Mouse (Mus musculus): Measurements from ENCODE around the gene Gm26558.

Gene Gm26558

GRCm38 (mm10) chr2:70648271-70648670 is 13.6 kb downstream of the Gm26558 start:
- DNase-seq (ENCODE audit: low read depth) = no peak

DNA sequence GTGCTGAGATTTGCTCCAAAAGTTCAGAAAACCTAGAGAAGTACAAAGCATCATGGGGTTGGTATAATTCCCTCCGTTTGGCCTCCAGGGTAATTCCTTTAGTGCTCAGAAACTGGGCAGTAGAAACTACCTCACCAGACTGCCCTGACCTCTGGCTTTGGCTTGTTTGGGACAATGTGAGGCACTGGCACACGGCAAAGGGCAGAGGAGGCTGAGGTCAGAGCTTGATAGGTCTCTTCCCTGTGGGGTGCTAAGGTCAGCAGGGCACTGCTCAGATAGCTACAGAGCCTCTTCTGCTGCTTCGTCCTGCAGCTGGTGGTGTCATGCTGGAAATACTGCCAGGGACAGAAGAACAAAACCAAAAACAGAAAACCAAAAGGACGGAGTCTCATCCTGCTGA is 14.2 kb downstream of the Gm26558 start:
- DNase-seq (ENCODE audit: low read depth) = no peak

GRCm38 (mm10) chr2:70645266-70645780 is 16.6 kb downstream of the Gm26558 start:
- DNase-seq (ENCODE audit: low read depth) = no peak

- DNase-seq (ENCODE audit: low read depth) = no peak
These were observed 18.8 kb downstream of the Gm26558 start for GRCm38 (mm10) chr2:70642971-70643565.

- no peak for DNase-seq (ENCODE audit: low read depth)
These were observed 20.9 kb downstream of the Gm26558 start for GRCm38 (mm10) chr2:70640968-70641367.

DNA sequence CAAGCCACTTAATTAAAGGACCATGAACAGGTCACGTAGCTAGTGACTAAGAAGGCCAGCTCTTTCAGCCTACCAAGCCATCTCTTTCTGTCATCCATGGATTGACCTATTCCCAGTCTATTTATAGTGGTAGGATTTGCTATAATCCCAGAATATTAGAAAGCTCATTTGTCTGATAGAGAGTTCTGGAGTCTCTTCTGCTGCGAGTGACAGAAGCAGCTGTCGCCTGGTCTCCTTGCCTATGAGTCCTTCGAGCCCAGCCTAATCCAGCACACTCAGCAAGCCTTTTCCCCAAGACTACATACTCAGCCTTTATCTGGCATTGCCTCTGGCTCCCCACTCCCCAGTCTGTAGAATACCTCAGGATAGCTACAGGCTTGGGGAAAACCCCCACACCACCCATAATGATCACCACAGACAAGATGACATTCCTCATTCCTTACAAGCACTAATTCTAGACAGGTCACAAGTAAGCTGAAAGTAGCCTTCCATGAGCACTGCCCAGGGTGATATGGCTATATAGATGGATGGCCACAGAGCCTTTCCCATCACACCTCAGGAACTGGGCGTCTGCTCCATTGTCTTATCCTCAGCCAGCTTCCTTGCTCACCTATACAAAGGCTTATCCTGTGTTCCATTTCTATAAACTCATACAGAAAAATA is 27.7 kb downstream of the Gm26558 start:
- no peak for DNase-seq (ENCODE audit: low read depth)

- DNase-seq (ENCODE audit: low read depth) = no peak
These were observed 29.5 kb downstream of the Gm26558 start for GRCm38 (mm10) chr2:70632412-70632811.

- DNase-seq (ENCODE audit: low read depth) = no peak
These were observed 30.6 kb downstream of the Gm26558 start for GRCm38 (mm10) chr2:70631321-70631720.

DNA sequence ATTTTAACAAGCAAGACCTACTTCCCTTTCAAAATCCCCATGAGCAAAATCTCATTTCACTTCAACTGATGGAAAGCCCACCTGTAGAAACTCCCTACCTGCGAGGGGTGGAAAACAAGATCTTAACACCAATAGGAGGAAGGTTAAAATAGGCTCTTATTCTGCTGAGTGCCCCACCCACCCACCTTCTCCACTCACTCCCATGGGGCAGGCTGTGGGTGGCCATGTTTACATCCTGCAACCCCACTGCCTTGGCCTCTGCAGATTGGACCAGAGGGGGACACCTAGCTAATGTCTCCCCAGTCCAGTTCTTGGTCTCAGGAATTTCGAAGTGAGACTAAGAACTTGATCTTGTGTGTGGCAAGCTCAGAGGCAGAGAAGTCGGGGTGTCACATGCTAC is 32.0 kb downstream of the Gm26558 start:
- no peak for DNase-seq (ENCODE audit: low read depth)

DNA sequence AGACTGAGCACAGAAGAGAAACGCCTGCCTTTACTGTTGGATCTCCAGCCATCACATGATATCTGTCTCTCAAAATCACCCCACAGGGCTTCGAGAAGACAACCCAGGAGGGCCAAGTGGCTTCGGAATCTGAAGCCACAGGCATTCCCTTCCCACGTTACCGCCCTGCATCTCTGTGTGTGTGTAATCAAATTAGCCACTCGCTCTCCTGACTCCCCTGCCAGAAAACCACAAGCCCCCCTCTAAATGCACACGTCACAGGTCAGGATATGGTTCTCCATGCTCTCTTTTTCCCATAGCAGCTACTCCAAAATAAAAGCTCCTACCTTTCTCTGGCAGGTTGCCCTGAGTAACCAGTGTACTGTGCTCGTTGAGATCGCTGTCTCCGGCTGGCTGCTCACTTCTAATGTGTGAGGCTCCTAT is 32.6 kb downstream of the Gm26558 start:
- DNase-seq (ENCODE audit: low read depth) = no peak

DNA sequence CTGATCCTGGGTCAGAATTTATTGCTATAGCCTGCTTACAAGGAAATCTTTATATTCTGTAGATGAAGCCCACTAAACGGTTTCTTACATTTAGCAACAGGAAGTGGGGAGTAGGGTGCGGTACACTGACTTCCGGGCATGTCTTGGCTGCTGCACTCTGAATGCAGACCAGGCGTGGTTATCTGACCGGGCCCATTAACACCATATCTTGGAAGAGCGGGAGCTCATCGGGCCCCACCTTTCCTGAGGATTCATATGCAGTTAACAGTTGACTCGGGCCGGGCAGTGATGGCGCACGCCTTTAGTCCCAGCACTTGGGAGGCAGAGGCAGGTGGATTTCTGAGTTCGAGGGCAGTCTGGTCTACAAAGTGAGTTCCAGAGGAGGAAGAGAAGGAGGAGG is 33.5 kb downstream of the Gm26558 start:
- DNase-seq (ENCODE audit: low read depth) = no peak

- DNase-seq (ENCODE audit: low read depth) = no peak
These were observed 36.1 kb downstream of the Gm26558 start for GRCm38 (mm10) chr2:70625761-70626160.

DNA sequence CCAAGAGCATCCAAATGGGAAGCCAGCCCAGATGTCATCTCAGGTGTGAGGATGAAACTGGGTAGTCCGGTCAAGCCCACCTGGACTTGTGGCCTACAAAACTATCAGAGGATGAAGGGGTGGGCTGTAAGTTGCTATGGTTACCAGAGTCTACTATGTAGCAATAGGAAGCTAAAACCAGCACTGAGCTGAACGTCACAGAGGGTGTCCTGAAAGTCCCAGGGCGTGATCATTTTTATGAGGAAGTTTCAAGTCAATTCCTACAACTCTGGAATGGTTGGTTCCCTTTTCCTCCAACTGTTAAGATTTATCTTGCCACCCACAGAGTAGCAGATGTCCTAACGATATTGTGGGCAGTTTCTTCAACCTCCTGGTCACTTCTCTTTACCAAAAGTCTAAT is 39.7 kb downstream of the Gm26558 start:
- no peak for DNase-seq (ENCODE audit: low read depth)

- peak; percentile 25 for DNase-seq (ENCODE audit: low read depth)
These were observed 41.7 kb downstream of the Gm26558 start for GRCm38 (mm10) chr2:70620225-70620624.

DNA sequence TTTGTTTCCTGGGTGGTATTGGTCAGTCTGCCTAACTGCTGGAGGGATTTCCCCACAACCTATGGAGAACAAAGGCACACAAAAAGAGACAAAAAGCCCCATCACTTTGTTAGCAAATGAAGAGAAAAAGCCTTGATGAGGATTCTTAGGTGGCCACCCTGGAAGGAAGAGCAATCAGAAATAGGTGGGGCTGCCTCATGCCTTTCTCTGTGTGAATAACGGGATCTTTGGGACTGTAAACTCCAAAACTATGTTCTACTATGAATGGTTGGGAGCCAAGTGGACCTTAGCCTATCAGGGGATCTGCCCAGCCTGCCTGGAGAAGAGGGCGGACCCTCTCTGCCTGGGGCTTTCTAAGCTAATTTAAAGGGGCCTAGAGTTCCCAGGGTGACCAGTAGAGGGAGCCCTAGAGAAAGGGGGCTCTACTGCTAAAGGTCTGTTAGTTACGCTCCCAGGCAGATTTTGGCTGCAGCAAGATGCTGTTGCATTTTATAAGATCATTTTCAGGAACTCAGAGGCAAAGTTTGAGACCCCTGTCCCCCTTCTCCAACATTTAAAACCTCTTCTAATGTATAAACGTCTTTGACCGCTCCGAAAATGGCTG is 42.6 kb downstream of the Gm26558 start:
- peak; percentile 19 for DNase-seq (ENCODE audit: low read depth)

DNA sequence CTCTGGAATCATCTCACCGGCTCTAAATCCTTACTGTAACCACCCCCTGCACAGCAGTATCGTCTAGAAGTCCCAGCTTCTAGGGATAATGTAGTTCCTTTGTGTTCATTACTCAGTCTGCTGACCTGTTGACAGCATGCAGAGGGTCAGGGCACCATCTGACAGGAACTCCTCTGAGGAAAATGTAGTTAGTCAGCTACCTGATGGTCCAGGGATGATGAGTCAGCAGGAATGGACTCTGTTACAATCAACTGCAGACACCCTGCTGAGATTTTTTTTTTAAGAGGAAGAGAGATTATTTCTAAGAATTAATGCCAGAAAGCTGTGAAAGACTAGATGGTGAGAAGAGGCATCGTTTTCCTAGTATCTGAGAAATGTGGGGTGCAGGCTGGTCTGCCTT is 45.3 kb downstream of the Gm26558 start:
- DNase-seq (ENCODE audit: low read depth) = no peak

DNA sequence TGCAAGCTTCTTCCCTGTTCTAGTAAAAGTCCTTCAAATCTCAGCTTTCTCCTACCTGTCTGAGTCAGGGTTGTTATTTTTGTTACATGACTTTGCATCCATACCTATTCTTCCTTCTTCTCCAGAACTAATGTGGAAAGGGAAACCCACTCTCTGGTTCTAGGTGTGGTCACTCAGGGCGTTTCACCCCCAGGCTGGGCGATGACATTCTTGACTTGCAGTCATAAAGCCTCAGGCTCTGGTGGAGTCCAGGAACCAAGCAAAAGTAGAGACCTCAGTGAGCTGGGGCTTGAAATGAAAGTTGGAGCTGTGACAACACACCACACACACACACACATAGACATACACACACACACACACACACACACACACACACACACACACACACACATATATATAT is 45.8 kb downstream of the Gm26558 start:
- DNase-seq (ENCODE audit: low read depth) = no peak

GRCm38 (mm10) chr2:70614745-70615351 is 47.1 kb downstream of the Gm26558 start:
- DNase-seq (ENCODE audit: low read depth) = no peak
